Mouse (Mus musculus): Measurements from ENCODE around the gene U2af2. TPM values are rescaled to one million over a fixed set of nuclear protein-coding genes. Genes with fewer than 3 reads are reported as not detected.
"Not testable (repeated sequence)": the region's sequence is repeated elsewhere in the genome, so short reads cannot be mapped to it uniquely, and the experiment has no call there.

Gene U2af2
- polyA plus RNA-seq, 1 experiment from 2014 or later = 222 TPM

GRCm38 (mm10) chr7:5017931-5018330, 44.0 kb upstream of the U2af2 start:
- Histone ChIP-seq H3K27me3 (ENCODE audit: control insufficient read depth, insufficient read depth, low read length) (no peaks in the 10 kb centered on the region), H3K27ac (ENCODE audit: low read depth, low read length) (no peak overlapping the region), H3K9ac (ENCODE audit: low read length) (no peak overlapping the region), H3K4me3 (ENCODE audit: low read depth, low read length) (no peak overlapping the region), H3K9me3 (ENCODE audit: control insufficient read depth, low read length) (no peaks in the 10 kb centered on the region), H3K36me3 (ENCODE audit: control insufficient read depth, insufficient read depth, low read length) (no peaks in the 10 kb centered on the region; the same call in 1 of the 2 replicates), H3K4me2 (ENCODE audit: low read depth, low read length, severe bottlenecking) (no peak overlapping the region), H3K4me1 (replicated peaks; ENCODE audit: control insufficient read depth, insufficient read depth, low read length) (peaks cover 6% of the 10 kb centered on the region)
- ATAC-seq (replicated peaks; ENCODE audit: low FRiP score) = no peak
- WGBS = 94% methylated on average over 21 of the region's 21 CpGs
- no peak for DNase-seq (ENCODE audit: low spot score)

DNA sequence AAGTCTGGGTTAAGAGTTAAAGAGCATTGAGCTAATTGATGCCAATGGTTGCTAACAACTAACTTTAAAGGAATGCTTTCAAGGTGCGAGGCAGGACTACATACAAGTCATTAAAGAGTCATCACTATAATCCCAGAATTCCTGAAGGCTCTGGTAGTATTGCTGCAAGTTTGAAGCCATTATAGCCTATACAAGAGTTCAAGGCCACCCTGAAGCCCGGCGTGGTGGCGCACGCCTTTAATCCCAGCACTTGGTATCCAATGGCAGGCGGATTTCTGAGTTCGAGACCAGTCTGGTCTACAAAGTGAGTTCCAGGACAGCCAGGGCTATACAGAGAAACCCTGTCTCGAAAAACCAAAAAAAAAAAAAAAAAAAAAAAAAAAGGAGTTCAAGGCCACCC, 42.4 kb upstream of the U2af2 start:
- not testable (repeated sequence) for H3K4me1 ChIP-seq (replicated peaks; ENCODE audit: control insufficient read depth, insufficient read depth, low read length); H3K9me3 ChIP-seq (ENCODE audit: control insufficient read depth, low read length); H3K36me3 ChIP-seq (ENCODE audit: control insufficient read depth, insufficient read depth, low read length); ATAC-seq (replicated peaks; ENCODE audit: low FRiP score); H3K27me3 ChIP-seq (ENCODE audit: control insufficient read depth, insufficient read depth, low read length); DNase-seq (ENCODE audit: low spot score)
- WGBS = 30% methylated on average over 8 of the region's 8 CpGs
- H3K9ac ChIP-seq (ENCODE audit: low read length) = peak overlapping the region; percentile 95
- peak overlapping the region; percentile 90 for H3K27ac ChIP-seq (ENCODE audit: low read depth, low read length)
- peak overlapping the region; percentile 68 for H3K4me2 ChIP-seq (ENCODE audit: low read depth, low read length, severe bottlenecking)
- peak overlapping the region; percentile 86 for H3K4me3 ChIP-seq (ENCODE audit: low read depth, low read length)

DNA sequence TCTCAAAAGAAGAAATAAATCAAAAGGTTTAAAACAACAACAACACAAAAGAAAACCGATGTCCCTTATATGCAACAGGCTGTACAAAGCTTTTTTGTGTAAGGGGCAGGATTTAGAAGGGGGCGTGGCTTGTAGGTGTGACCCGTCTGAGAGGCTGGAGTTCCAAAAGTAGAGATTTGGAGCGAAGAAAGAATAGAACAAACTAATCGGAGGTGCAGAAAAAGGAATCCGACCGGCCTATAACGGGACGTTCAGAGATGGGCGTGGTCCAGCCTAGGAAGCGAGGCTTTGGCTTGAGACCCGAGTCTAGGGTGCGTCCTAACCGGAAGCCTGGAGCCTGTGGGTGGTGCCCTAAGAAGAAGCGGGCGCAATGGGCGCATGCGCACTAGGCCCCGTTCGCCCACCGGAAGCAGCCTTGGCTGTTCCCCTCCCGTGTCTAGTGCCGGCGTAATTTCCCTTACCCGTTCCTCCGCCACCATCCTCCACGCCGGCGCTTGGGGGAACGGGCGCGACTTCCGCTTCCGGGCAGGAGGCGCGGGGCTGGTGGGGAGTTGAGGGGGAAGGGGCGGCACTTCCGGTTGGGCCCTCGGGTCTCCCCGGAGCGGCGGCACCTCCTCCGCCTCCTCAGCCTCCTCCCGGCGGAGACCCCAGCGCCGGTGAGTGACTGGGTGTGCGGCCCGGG, 41.8 kb upstream of the U2af2 start, which contains the start of the genes Zfp865 and Ccdc106:
Zfp865 (plus strand) TSS at position 377 of the 682 bp plus-strand sequence.
Ccdc106 (plus strand) TSS at position 554 of the 682 bp plus-strand sequence.
- Histone ChIP-seq H3K27me3 (ENCODE audit: control insufficient read depth, insufficient read depth, low read length) (no peaks in the 10 kb centered on the region), H3K9me3 (ENCODE audit: control insufficient read depth, low read length) (no peaks in the 10 kb centered on the region), H3K4me1 (replicated peaks; ENCODE audit: control insufficient read depth, insufficient read depth, low read length) (peaks cover 3% of the 10 kb centered on the region; the same call in 1 of the 2 replicates), H3K4me3 (ENCODE audit: low read depth, low read length) (peak within 1 kb of the TSS; percentile 86), H3K9ac (ENCODE audit: low read length) (peak within 1 kb of the TSS; percentile 95), H3K36me3 (ENCODE audit: control insufficient read depth, insufficient read depth, low read length) (no peaks in the 10 kb centered on the region; the same call in 1 of the 2 replicates), H3K27ac (ENCODE audit: low read depth, low read length) (peak within 1 kb of the TSS; percentile 90), H3K4me2 (ENCODE audit: low read depth, low read length, severe bottlenecking) (peak within 1 kb of the TSS; percentile 68)
- ATAC-seq (replicated peaks; ENCODE audit: low FRiP score) = peak; percentile 89
- peak; percentile 99 for DNase-seq (ENCODE audit: low spot score)
- under 1% methylated on average over 47 of the region's 49 CpGs for WGBS

GRCm38 (mm10) chr7:5020685-5021084, 41.3 kb upstream of the U2af2 start:
- Histone ChIP-seq H3K4me2 (ENCODE audit: low read depth, low read length, severe bottlenecking) (peak overlapping the region; percentile 68), H3K36me3 (ENCODE audit: control insufficient read depth, insufficient read depth, low read length) (no peaks in the 10 kb centered on the region; the same call in 1 of the 2 replicates)

GRCm38 (mm10) chr7:5021197-5021596, 40.7 kb upstream of the U2af2 start:
- no peaks in the 10 kb centered on the region; the same call in 1 of the 2 replicates for H3K36me3 ChIP-seq (ENCODE audit: control insufficient read depth, insufficient read depth, low read length)
- ATAC-seq (replicated peaks; ENCODE audit: low FRiP score) (no peak), DNase-seq (ENCODE audit: low spot score) (no peak)
- peaks cover 3% of the 10 kb centered on the region; the same call in 1 of the 2 replicates for H3K4me1 ChIP-seq (replicated peaks; ENCODE audit: control insufficient read depth, insufficient read depth, low read length)
- peak overlapping the region; percentile 86 for H3K4me3 ChIP-seq (ENCODE audit: low read depth, low read length)
- H3K27ac ChIP-seq (ENCODE audit: low read depth, low read length) = 0 out of 2 replicates have a peak overlapping the region, but pooled peaks have one; percentile 90
- H3K4me2 ChIP-seq (ENCODE audit: low read depth, low read length, severe bottlenecking) = peak overlapping the region; percentile 68
- H3K9ac ChIP-seq (ENCODE audit: low read length) = peak overlapping the region; percentile 95
- no peaks in the 10 kb centered on the region for H3K27me3 ChIP-seq (ENCODE audit: control insufficient read depth, insufficient read depth, low read length)
- no peaks in the 10 kb centered on the region for H3K9me3 ChIP-seq (ENCODE audit: control insufficient read depth, low read length)
- 56% methylated on average over 5 of the region's 5 CpGs for WGBS

More at GRCm38 (mm10) chr7:5020685-5021084, 41.3 kb upstream of the U2af2 start:
- H3K4me3 ChIP-seq (ENCODE audit: low read depth, low read length) = peak overlapping the region; percentile 86
- no peak for DNase-seq (ENCODE audit: low spot score)
- H3K27me3 ChIP-seq (ENCODE audit: control insufficient read depth, insufficient read depth, low read length) = no peaks in the 10 kb centered on the region
- no peak; the same call in 1 of the 2 replicates for ATAC-seq (replicated peaks; ENCODE audit: low FRiP score)
- H3K9ac ChIP-seq (ENCODE audit: low read length) = peak overlapping the region; percentile 95
- peaks cover 3% of the 10 kb centered on the region; the same call in 1 of the 2 replicates for H3K4me1 ChIP-seq (replicated peaks; ENCODE audit: control insufficient read depth, insufficient read depth, low read length)
- peak overlapping the region; percentile 90 for H3K27ac ChIP-seq (ENCODE audit: low read depth, low read length)
- no peaks in the 10 kb centered on the region for H3K9me3 ChIP-seq (ENCODE audit: control insufficient read depth, low read length)
- WGBS = under 1% methylated on average over 9 of the region's 15 CpGs

- no peak overlapping the region for H3K27ac ChIP-seq (ENCODE audit: low read depth, low read length)
- H3K4me2 ChIP-seq (ENCODE audit: low read depth, low read length, severe bottlenecking) = no peak overlapping the region
- H3K4me3 ChIP-seq (ENCODE audit: low read depth, low read length) = no peak overlapping the region
- DNase-seq (ENCODE audit: low spot score) (no peak), ATAC-seq (replicated peaks; ENCODE audit: low FRiP score) (no peak)
- no peaks in the 10 kb centered on the region for H3K4me1 ChIP-seq (replicated peaks; ENCODE audit: control insufficient read depth, insufficient read depth, low read length)
- WGBS = 98% methylated on average over 22 of the region's 22 CpGs
- H3K9me3 ChIP-seq (ENCODE audit: control insufficient read depth, low read length) = peaks cover 29% of the 10 kb centered on the region
- no peak overlapping the region for H3K9ac ChIP-seq (ENCODE audit: low read length)
- peaks cover 46% of the 10 kb centered on the region for H3K36me3 ChIP-seq (ENCODE audit: control insufficient read depth, insufficient read depth, low read length)
- H3K27me3 ChIP-seq (ENCODE audit: control insufficient read depth, insufficient read depth, low read length) = no peaks in the 10 kb centered on the region
These were observed 32.4 kb upstream of the U2af2 start for GRCm38 (mm10) chr7:5029543-5029942.

DNA sequence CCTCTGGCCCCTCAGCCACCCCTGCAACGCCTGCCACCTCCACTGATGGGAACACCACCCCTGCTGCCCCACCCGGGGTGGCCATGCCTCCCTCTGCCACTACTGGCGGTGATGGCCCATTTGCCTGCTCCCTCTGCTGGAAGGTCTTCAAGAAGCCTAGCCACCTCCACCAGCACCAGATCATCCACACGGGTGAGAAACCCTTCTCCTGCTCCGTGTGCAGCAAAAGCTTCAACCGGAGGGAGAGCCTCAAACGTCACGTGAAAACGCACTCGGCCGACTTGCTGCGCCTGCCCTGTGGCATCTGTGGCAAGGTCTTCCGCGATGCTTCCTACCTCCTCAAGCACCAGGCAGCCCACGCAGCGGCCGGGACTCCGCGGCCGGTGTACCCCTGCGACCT, 32.0 kb upstream of the U2af2 start:
- H3K27me3 ChIP-seq (ENCODE audit: control insufficient read depth, insufficient read depth, low read length) = no peaks in the 10 kb centered on the region
- no peak for ATAC-seq (replicated peaks; ENCODE audit: low FRiP score)
- peaks cover 46% of the 10 kb centered on the region for H3K36me3 ChIP-seq (ENCODE audit: control insufficient read depth, insufficient read depth, low read length)
- no peak overlapping the region for H3K4me2 ChIP-seq (ENCODE audit: low read depth, low read length, severe bottlenecking)
- H3K9ac ChIP-seq (ENCODE audit: low read length) = no peak overlapping the region
- H3K4me3 ChIP-seq (ENCODE audit: low read depth, low read length) = no peak overlapping the region
- no peak for DNase-seq (ENCODE audit: low spot score)
- 89% methylated on average over 21 of the region's 21 CpGs for WGBS
- H3K4me1 ChIP-seq (replicated peaks; ENCODE audit: control insufficient read depth, insufficient read depth, low read length) = no peaks in the 10 kb centered on the region
- H3K9me3 ChIP-seq (ENCODE audit: control insufficient read depth, low read length) = peaks cover 29% of the 10 kb centered on the region
- H3K27ac ChIP-seq (ENCODE audit: low read depth, low read length) = no peak overlapping the region

DNA sequence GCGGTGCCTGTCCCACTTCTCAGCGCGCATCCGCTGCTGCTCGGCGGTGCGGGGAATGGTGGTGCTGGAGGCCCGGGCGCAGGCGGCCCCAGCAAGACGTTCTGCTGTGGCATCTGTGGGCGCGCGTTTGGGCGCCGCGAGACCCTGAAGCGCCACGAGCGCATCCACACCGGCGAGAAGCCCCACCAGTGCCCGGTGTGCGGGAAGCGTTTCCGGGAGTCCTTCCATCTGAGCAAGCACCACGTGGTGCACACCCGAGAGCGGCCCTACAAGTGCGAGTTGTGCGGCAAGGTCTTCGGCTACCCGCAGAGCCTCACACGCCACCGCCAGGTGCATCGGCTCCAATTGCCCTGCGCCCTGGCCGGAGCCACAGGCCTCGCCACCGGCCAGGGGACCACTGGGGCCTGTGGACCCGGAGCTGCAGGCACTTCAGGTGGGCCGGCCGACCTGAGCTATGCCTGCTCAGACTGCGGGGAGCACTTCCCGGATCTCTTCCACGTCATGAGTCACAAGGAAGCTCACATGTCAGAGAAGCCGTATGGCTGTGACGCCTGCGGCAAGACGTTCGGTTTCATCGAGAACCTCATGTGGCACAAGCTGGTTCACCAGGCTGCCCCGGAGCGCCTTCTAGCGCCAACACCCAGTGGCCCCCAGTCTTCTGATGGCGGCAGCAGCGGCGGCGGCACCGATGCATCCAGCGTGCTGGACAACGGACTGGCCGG, 31.2 kb upstream of the U2af2 start:
- no peak for ATAC-seq (replicated peaks; ENCODE audit: low FRiP score)
- no peak overlapping the region for H3K4me3 ChIP-seq (ENCODE audit: low read depth, low read length)

More for the DNA sequence above, 31.2 kb upstream of the U2af2 start:
- H3K27me3 ChIP-seq (ENCODE audit: control insufficient read depth, insufficient read depth, low read length) = no peaks in the 10 kb centered on the region
- no peaks in the 10 kb centered on the region for H3K4me1 ChIP-seq (replicated peaks; ENCODE audit: control insufficient read depth, insufficient read depth, low read length)
- 85% methylated on average over 63 of the region's 63 CpGs for WGBS
- H3K4me2 ChIP-seq (ENCODE audit: low read depth, low read length, severe bottlenecking) = no peak overlapping the region
- peaks cover 29% of the 10 kb centered on the region for H3K9me3 ChIP-seq (ENCODE audit: control insufficient read depth, low read length)
- peaks cover 48% of the 10 kb centered on the region for H3K36me3 ChIP-seq (ENCODE audit: control insufficient read depth, insufficient read depth, low read length)
- no peak for DNase-seq (ENCODE audit: low spot score)
- no peak overlapping the region for H3K27ac ChIP-seq (ENCODE audit: low read depth, low read length)
- no peak overlapping the region for H3K9ac ChIP-seq (ENCODE audit: low read length)

Data from forebrain, embryonic 11.5 days (tissue).